Mouse (Mus musculus) liver, adult 2 months (tissue): ENCODE results near the gene Abhd8. TPM values are rescaled to one million over a fixed set of nuclear protein-coding genes. Genes with fewer than 3 reads are reported as not detected.

Source experiments
- DNase-seq: peaks from one replicate; pipeline ENCODE4 v3.0.0-alpha.2; 2011; ENCODE audit warnings: low read depth, low spot score; ENCODE audit errors: extremely low read depth
- H3K27ac ChIP-seq: fragments of 200-500 bp; replicated peaks from 2 replicates; pipeline ENCODE4 v1.5.1; 2012; ENCODE audit warnings: low read depth, mild to moderate bottlenecking, control low read depth, inconsistent platforms, low read length; ENCODE audit not compliant: insufficient read depth
- H3K27me3 ChIP-seq: fragments of 200-500 bp; 2 replicates; pipeline ENCODE4 v1.6.1; 2012; ENCODE audit warnings: mild to moderate bottlenecking, moderate library complexity, low read length, inconsistent platforms; ENCODE audit not compliant: control insufficient read depth, insufficient read depth
- H3K36me3 ChIP-seq: fragments of 200-500 bp; 2 replicates; pipeline ENCODE4 v1.6.1; 2012; ENCODE audit warnings: low read length, inconsistent platforms; ENCODE audit not compliant: control insufficient read depth, insufficient read depth
- H3K4me1 ChIP-seq: fragments of 200-500 bp; 2 replicates; pipeline ENCODE4 v1.6.1; 2011; ENCODE audit warnings: low read length; ENCODE audit not compliant: control insufficient read depth, insufficient read depth
- H3K4me3 ChIP-seq: fragments of 200-500 bp; 2 replicates; pipeline ENCODE4 v1.5.1; 2011; ENCODE audit warnings: low read depth, mild to moderate bottlenecking, control low read depth, low read length, moderate library complexity; ENCODE audit not compliant: insufficient read depth
- H3K79me2 ChIP-seq: fragments of 200-500 bp; 2 replicates; pipeline ENCODE4 v1.6.1; 2012; ENCODE audit warnings: inconsistent platforms, mild to moderate bottlenecking, low read length, moderate library complexity; ENCODE audit not compliant: control insufficient read depth, insufficient read depth
- H3K9ac ChIP-seq: fragments of 200-500 bp; 2 replicates; pipeline ENCODE4 v1.6.1; 2012; ENCODE audit warnings: low read depth, mild to moderate bottlenecking, control low read depth, inconsistent platforms, low read length
- CTCF ChIP-seq: fragments of 200-500 bp; IDR thresholded peaks from 2 replicates; pipeline ENCODE4 v1.5.1; 2011; ENCODE audit warnings: low read depth, low read length, control low read depth
- POLR2A ChIP-seq: fragments of 200-500 bp; IDR thresholded peaks from 2 replicates; pipeline ENCODE4 v1.6.1; 2011; ENCODE audit warnings: low read length, control low read depth; ENCODE audit not compliant: insufficient read depth; ENCODE audit errors: extremely low read depth
- WGBS: fragments of 180-500 bp; shearing (Covaris S2); methylation state at CpG from one replicate; pipeline ENCODE4 v1.1.7; 2018; 5-methylcytosine and 5-hydroxymethylcytosine counted together
- polyA plus RNA-seq: library from polyadenylated mRNA; depleted of rRNA; stranded (reverse); fragments of >200 nt; gene quantifications from 2 replicates; pipeline ENCODE4 v1.2.3, GENCODE M21; 2012
- total RNA-seq: library from RNA; depleted of rRNA; stranded (reverse); fragments of >200 nt; gene quantifications from 2 replicates; pipeline ENCODE4 v1.2.3, GENCODE M21; 2014

The Abhd8 gene
- total and polyA plus RNA-seq, 2 experiments, result 3.1 to 6.7 TPM

DNA sequence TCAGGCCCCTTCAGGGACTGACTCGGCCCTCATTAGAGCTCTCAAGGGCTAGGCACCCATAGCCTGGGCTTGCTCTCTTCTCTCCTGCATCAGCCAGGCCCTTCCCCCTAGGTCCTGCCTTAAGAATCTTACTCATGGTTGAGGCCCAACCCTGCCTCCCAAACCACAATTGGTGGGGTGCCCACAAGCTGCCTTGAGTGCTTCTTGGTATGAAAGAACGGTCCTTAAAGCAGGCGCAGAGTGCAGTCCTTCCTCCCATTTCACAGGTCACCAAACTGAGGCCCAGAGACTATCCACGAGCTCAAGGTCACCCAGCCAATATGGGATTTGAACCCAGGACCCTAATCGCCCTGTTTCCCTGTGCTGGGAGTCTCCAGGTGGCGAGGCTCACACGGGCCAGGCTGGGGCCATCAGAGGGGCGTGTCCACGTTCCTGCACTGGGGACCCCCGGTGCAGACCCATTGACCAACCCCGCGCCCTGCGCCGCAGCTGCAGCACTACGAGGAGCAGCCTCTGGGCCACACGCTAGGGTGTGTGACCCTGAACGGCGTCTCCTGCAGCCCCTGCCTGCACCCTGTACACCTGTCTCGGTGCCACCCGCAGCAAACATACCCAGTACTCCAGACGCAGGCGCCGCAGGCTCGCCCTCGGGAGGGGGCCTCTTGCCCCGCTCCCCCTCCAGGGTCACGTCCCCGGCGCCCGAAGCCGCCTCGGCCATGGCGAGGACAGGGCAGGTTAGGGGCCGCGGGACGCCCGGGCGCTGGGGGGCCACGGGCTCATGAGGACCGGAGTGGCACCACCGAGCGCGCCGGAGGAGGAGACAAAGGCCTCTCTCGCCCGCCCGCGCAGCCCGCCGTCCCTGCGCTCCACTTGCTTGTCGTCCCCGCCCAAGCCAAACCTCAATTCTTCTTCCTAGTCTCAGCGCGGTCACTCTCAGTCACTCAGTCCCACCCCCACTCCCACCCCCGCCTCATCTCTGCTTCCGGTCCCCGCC, 22.0 kb upstream of the Abhd8 start, which contains the start of gene Ano8:
Ano8 (minus strand) TSS at position 822 of the 994 bp plus-strand sequence.
- Histone ChIP-seq H3K36me3 (no peaks in the 10 kb centered on the region), H3K27ac (no peak within 1 kb of the TSS), H3K79me2 (peaks cover 6% of the 10 kb centered on the region; the same call in 1 of the 2 replicates), H3K9ac (peak within 1 kb of the TSS; percentile 83), H3K27me3 (no peaks in the 10 kb centered on the region), H3K4me3 (peak within 1 kb of the TSS; percentile 62), H3K4me1 (peaks cover 6% of the 10 kb centered on the region)
- peak; percentile 47 for DNase-seq
- WGBS, result 8% methylated on average over 58 of the region's 58 CpGs
- no peak for TF ChIP-seq POLR2A
- TF ChIP-seq CTCF, result no peak

GRCm38 (mm10) chr8:71484736-71485135, 21.3 kb upstream of the Abhd8 start:
- no peak for TF ChIP-seq POLR2A
- TF ChIP-seq CTCF, result no peak
- Histone ChIP-seq H3K27me3 (no peaks in the 10 kb centered on the region), H3K27ac (no peak overlapping the region), H3K36me3 (no peaks in the 10 kb centered on the region), H3K79me2 (peaks cover 6% of the 10 kb centered on the region; the same call in 1 of the 2 replicates), H3K4me1 (peaks cover 6% of the 10 kb centered on the region), H3K9ac (no peak overlapping the region), H3K4me3 (no peak overlapping the region)
- WGBS, result 94% methylated on average over 19 of the region's 19 CpGs
- DNase-seq, result no peak

GRCm38 (mm10) chr8:71483932-71484331, 20.5 kb upstream of the Abhd8 start:
- no peak overlapping the region for H3K9ac ChIP-seq

GRCm38 (mm10) chr8:71478943-71479342, 15.5 kb upstream of the Abhd8 start:
- H3K4me1 ChIP-seq, result peaks cover 2% of the 10 kb centered on the region; the same call in 1 of the 2 replicates
- WGBS, result 82% methylated on average over 11 of the region's 11 CpGs
- H3K4me3 ChIP-seq, result no peak overlapping the region
- H3K36me3 ChIP-seq, result no peaks in the 10 kb centered on the region
- no peak overlapping the region for H3K9ac ChIP-seq
- DNase-seq, result no peak
- no peak overlapping the region for H3K27ac ChIP-seq
- no peaks in the 10 kb centered on the region for H3K79me2 ChIP-seq
- TF ChIP-seq CTCF, result no peak
- no peak for TF ChIP-seq POLR2A
- no peaks in the 10 kb centered on the region for H3K27me3 ChIP-seq

More at GRCm38 (mm10) chr8:71483932-71484331, 20.5 kb upstream of the Abhd8 start:
- no peak overlapping the region for H3K27ac ChIP-seq
- H3K36me3 ChIP-seq, result no peaks in the 10 kb centered on the region
- no peaks in the 10 kb centered on the region for H3K27me3 ChIP-seq
- TF ChIP-seq POLR2A (no peak), CTCF (no peak)
- no peak for DNase-seq
- H3K4me1 ChIP-seq, result peaks cover 3% of the 10 kb centered on the region; the same call in 1 of the 2 replicates
- 64% methylated on average over 8 of the region's 8 CpGs for WGBS
- no peak overlapping the region for H3K4me3 ChIP-seq
- H3K79me2 ChIP-seq, result peaks cover 4% of the 10 kb centered on the region; the same call in 1 of the 2 replicates

- no peak overlapping the region for H3K9ac ChIP-seq
- H3K4me1 ChIP-seq, result peaks cover 2% of the 10 kb centered on the region; the same call in 1 of the 2 replicates
- no peaks in the 10 kb centered on the region for H3K79me2 ChIP-seq
- TF ChIP-seq CTCF (peak; percentile 63), POLR2A (no peak)
- no peak overlapping the region for H3K4me3 ChIP-seq
- 63% methylated on average over 14 of the region's 14 CpGs for WGBS
- H3K27ac ChIP-seq, result no peak overlapping the region
- H3K27me3 ChIP-seq, result no peaks in the 10 kb centered on the region
- H3K36me3 ChIP-seq, result no peaks in the 10 kb centered on the region
- no peak for DNase-seq
Observed at GRCm38 (mm10) chr8:71477196-71477845, 13.9 kb upstream of the Abhd8 start.
